Mouse (Mus musculus): ENCODE data around the gene Anks1b.

DNA sequence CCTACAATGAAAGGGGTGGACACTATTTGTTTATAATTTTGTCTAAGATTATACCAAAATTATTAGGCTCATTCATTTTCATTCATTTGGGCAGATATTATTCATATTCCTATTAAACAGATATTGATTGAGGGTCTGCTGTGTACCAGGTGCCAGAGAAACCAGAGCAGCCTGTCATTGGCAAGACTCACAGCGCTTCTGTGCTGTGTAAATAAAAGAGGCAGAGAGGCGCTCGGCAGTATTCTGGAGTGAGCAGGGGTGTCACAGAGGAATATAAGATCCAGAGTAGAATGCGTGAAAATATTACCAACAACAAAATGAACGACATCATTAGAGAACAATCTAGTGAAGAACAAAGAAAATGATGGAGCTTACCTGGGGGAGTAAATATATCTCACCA is 878.6 kb downstream of the Anks1b start:
- TF ChIP-seq CTCF (conservative IDR thresholded peaks at IDR 0.05; ENCODE audit: insufficient read depth, insufficient read length, low read depth, low read length) (no peak), POLR2A (IDR thresholded peaks at IDR 0.05; ENCODE audit: low read depth, low read length) (no peak)

Data from kidney, adult 2 months (tissue).